Mouse (Mus musculus) kidney, postnatal 0 days (tissue): ENCODE data around the gene Atxn3. TPM values are rescaled to one million over a fixed set of nuclear protein-coding genes. Genes with fewer than 3 reads are reported as not detected.

ENCODE experiments used
- ATAC-seq: fragments of 200-750 bp; cut with Nextera tagmentation; replicated peaks from 2 replicates; pipeline ENCODE4 v1.8.0; 2017; ENCODE audit warnings: low read depth, moderate number of reproducible peaks, moderate TSS enrichment, moderate library complexity; ENCODE audit not compliant: low FRiP score
- DNase-seq: peaks from one replicate; pipeline ENCODE4 v3.0.0-alpha.2; 2016; ENCODE audit warnings: low spot score
- H3K27ac ChIP-seq: fragments of 300-500 bp; sonication (generic); 2 replicates; pipeline ENCODE4 v1.5.1; 2014; ENCODE audit warnings: mild to moderate bottlenecking
- H3K27me3 ChIP-seq: fragments of 300-500 bp; sonication (generic); 2 replicates; pipeline ENCODE4 v1.6.1; 2014; ENCODE audit warnings: low read length, mixed read lengths; ENCODE audit not compliant: insufficient read depth
- H3K36me3 ChIP-seq: fragments of 300-500 bp; sonication (generic); 2 replicates; pipeline ENCODE4 v1.6.1; 2014; ENCODE audit warnings: low read length, mixed read lengths; ENCODE audit not compliant: insufficient read depth
- H3K4me1 ChIP-seq: fragments of 300-500 bp; sonication (generic); replicated peaks from 2 replicates; pipeline ENCODE4 v1.6.1; 2014; ENCODE audit warnings: antibody characterized with exemption, low read length, mixed read lengths; ENCODE audit not compliant: insufficient read depth
- H3K4me2 ChIP-seq: fragments of 300-500 bp; sonication (generic); 2 replicates; pipeline ENCODE4 v1.6.1; 2014; ENCODE audit warnings: mild to moderate bottlenecking, low read length, moderate library complexity, mixed read lengths
- H3K4me3 ChIP-seq: fragments of 300-500 bp; sonication (generic); replicated peaks from 2 replicates; pipeline ENCODE4 v1.5.1; 2014; ENCODE audit warnings: low read depth, low read length
- H3K9ac ChIP-seq: fragments of 300-500 bp; sonication (generic); 2 replicates; pipeline ENCODE4 v1.6.1; 2014; ENCODE audit warnings: low read depth, low read length
- H3K9me3 ChIP-seq: fragments of 300-500 bp; sonication (generic); replicated peaks from 2 replicates; pipeline ENCODE4 v1.6.1; 2016; ENCODE audit warnings: low read length, inconsistent platforms, mixed read lengths
- CTCF ChIP-seq: IDR thresholded peaks from 2 replicates; pipeline ENCODE4 v1.5.1; 2016; ENCODE audit warnings: antibody characterized with exemption, low read depth, mild to moderate bottlenecking, moderate library complexity
- WGBS: fragments of 180-500 bp; shearing (Covaris S2); extraction: QIAGEN DNeasy Blood & Tissue Kit; methylation state at CpG from one replicate; pipeline ENCODE4 v1.1.7; 2014; 5-methylcytosine and 5-hydroxymethylcytosine counted together
- polyA plus RNA-seq: library from polyadenylated mRNA; unstranded; fragments of >200 nt; fragmentation: Nextera tagmentation; extraction: Ambion mirVana; gene quantifications from 2 replicates; pipeline ENCODE4 v1.2.1, GENCODE M21; 2015

Gene Atxn3
- polyA plus RNA-seq, 1 experiment from 2014 or later, result 13.9 TPM

- Histone ChIP-seq H3K9me3 (no peaks in the 10 kb centered on the region), H3K27ac (no peak overlapping the region), H3K4me3 (no peak overlapping the region), H3K4me1 (0 out of 2 replicates have a peak, but pooled peaks cover 14% of the 10 kb centered on the region), H3K27me3 (no peaks in the 10 kb centered on the region), H3K9ac (no peak overlapping the region), H3K4me2 (peak overlapping the region; percentile 75; the same call in 1 of the 2 replicates), H3K36me3 (peaks cover 1% of the 10 kb centered on the region; the same call in 1 of the 2 replicates)
- ATAC-seq, result no peak
- DNase-seq, result no peak
- 92% methylated on average over 10 of the region's 10 CpGs for WGBS
- no peak for TF ChIP-seq CTCF
These were observed 19.4 kb upstream of the Atxn3 start for GRCm38 (mm10) chr12:101977404-101977915.

GRCm38 (mm10) chr12:101976651-101977403 lies 18.8 kb upstream of the Atxn3 start:
- DNase-seq (no peak), ATAC-seq (no peak)
- no peak for TF ChIP-seq CTCF
- H3K9ac ChIP-seq, result peak overlapping the region; percentile 93
- H3K27me3 ChIP-seq, result no peaks in the 10 kb centered on the region
- WGBS, result 23% methylated on average over 13 of the region's 13 CpGs
- H3K9me3 ChIP-seq, result no peaks in the 10 kb centered on the region
- 0 out of 2 replicates have a peak, but pooled peaks cover 14% of the 10 kb centered on the region for H3K4me1 ChIP-seq
- H3K36me3 ChIP-seq, result no peaks in the 10 kb centered on the region
- H3K4me3 ChIP-seq, result peak overlapping the region; percentile 94
- peak overlapping the region; percentile 93 for H3K27ac ChIP-seq
- peak overlapping the region; percentile 75 for H3K4me2 ChIP-seq

- Histone ChIP-seq H3K36me3 (no peaks in the 10 kb centered on the region), H3K4me2 (peak within 1 kb of the TSS; percentile 75), H3K9ac (peak within 1 kb of the TSS; percentile 93), H3K27ac (peak within 1 kb of the TSS; percentile 93), H3K9me3 (no peaks in the 10 kb centered on the region), H3K27me3 (no peaks in the 10 kb centered on the region), H3K4me1 (0 out of 2 replicates have a peak, but pooled peaks cover 14% of the 10 kb centered on the region), H3K4me3 (peak within 1 kb of the TSS; percentile 94)
- DNase-seq (peak; percentile 88), ATAC-seq (peak; percentile 96)
- no peak for TF ChIP-seq CTCF
- WGBS, result under 1% methylated on average over 74 of the region's 77 CpGs
These were observed 17.8 kb upstream of the Atxn3 start, which contains the start of gene Cpsf2 for GRCm38 (mm10) chr12:101975601-101976571. TSS of gene Cpsf2 (plus strand) at chr12:101975988.

GRCm38 (mm10) chr12:101975167-101975600 lies 17.1 kb upstream of the Atxn3 start:
- ATAC-seq, result no peak
- under 1% methylated on average over 23 of the region's 23 CpGs for WGBS
- Histone ChIP-seq H3K9ac (peak overlapping the region; percentile 93), H3K4me3 (peak overlapping the region; percentile 94), H3K36me3 (no peaks in the 10 kb centered on the region), H3K9me3 (no peaks in the 10 kb centered on the region), H3K4me2 (peak overlapping the region; percentile 75), H3K4me1 (0 out of 2 replicates have a peak, but pooled peaks cover 14% of the 10 kb centered on the region), H3K27ac (peak overlapping the region; percentile 93), H3K27me3 (no peaks in the 10 kb centered on the region)
- no peak for TF ChIP-seq CTCF
- DNase-seq, result peak; percentile 74

- Histone ChIP-seq H3K4me1 (0 out of 2 replicates have a peak, but pooled peaks cover 14% of the 10 kb centered on the region), H3K36me3 (no peaks in the 10 kb centered on the region), H3K4me3 (peak overlapping the region; percentile 94), H3K9me3 (no peaks in the 10 kb centered on the region), H3K4me2 (peak overlapping the region; percentile 75), H3K9ac (peak overlapping the region; percentile 93), H3K27ac (peak overlapping the region; percentile 93), H3K27me3 (no peaks in the 10 kb centered on the region)
- DNase-seq, result no peak
- WGBS, result 13% methylated on average over 1 of the region's 1 CpGs
- no peak for TF ChIP-seq CTCF
- no peak for ATAC-seq
These were observed 16.5 kb upstream of the Atxn3 start for GRCm38 (mm10) chr12:101974571-101974970.
